Mouse (Mus musculus): ENCODE measurements around the gene Rps11. TPM values are rescaled to one million over a fixed set of nuclear protein-coding genes. Genes with fewer than 3 reads are reported as not detected.
A peak's percentile ranks its signal among the peaks of the same experiment; 100 is the strongest.

Gene Rps11
- polyA plus RNA-seq, 1 experiment from 2014 or later: 1,374 TPM

DNA sequence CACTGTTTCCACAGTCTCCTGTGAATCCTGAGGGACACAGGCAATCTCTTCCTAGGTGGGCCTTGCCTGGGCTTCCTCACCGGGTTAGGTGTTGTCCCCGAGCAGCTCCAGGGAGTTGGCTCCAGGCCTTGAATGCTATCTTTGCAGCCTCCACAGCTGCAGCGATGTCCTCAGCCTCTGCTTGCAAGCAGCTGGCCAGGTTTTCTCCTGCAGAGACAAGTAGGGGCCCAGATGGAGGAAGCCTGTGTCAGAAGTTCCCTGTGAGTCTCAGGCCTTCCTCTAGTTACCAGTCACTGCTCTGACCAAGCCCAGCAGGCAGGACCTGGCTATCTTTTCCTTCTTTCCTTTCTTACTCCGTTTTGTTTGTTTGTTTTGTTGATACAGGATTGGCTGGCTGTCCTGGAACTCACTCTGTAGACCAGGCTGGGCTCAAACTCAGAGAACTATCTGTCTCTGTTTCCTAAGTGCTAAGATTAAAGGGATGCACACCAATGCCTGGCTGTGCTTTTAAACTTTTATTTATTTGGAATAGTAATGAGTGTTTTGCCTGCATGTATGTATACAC is 24.4 kb upstream of the Rps11 start:
- Histone ChIP-seq H3K9me3 (replicated peaks; ENCODE audit: control insufficient read depth, low read length) (no peaks in the 10 kb centered on the region), H3K27me3 (ENCODE audit: control insufficient read depth, insufficient read depth, low read length) (no peaks in the 10 kb centered on the region), H3K9ac (ENCODE audit: low read length) (no peak overlapping the region), H3K4me1 (ENCODE audit: control insufficient read depth, insufficient read depth, low read length) (peaks cover 27% of the 10 kb centered on the region), H3K36me3 (ENCODE audit: control insufficient read depth, insufficient read depth, low read length) (no peaks in the 10 kb centered on the region; the same call in 1 of the 2 replicates), H3K4me2 (ENCODE audit: low read depth, low read length) (no peak overlapping the region), H3K4me3 (replicated peaks; ENCODE audit: low read length) (no peak overlapping the region), H3K27ac (ENCODE audit: low read length) (peak overlapping the region; percentile 17; the same call in 1 of the 2 replicates)
- 65% methylated on average over 4 of the region's 4 CpGs for WGBS
- ATAC-seq (ENCODE audit: insufficient read depth, low FRiP score): no peak

DNA sequence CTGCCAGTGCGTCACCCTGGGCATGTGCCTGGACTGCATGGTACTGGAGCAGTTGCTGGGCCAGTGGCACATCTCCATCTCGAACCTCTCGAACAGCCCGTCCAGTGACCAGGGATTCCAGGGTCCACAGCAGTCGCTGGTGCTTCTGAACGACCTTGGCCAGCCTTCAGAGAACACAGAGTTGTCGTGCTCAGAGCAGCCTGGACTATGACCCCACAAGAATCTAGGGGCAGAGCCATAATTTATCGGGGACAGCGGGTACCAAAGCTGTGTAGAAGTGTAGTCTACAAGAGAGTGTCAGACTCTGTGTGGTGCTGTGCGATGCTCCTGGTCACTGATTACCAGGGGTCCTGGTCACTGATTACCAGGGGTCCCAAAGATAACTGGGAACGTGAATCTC is 23.7 kb upstream of the Rps11 start:
- no peak for ATAC-seq (ENCODE audit: insufficient read depth, low FRiP score)
- Histone ChIP-seq H3K36me3 (ENCODE audit: control insufficient read depth, insufficient read depth, low read length) (no peaks in the 10 kb centered on the region; the same call in none of the 2 replicates), H3K4me1 (ENCODE audit: control insufficient read depth, insufficient read depth, low read length) (peaks cover 22% of the 10 kb centered on the region), H3K9me3 (replicated peaks; ENCODE audit: control insufficient read depth, low read length) (no peaks in the 10 kb centered on the region), H3K9ac (ENCODE audit: low read length) (no peak overlapping the region), H3K27me3 (ENCODE audit: control insufficient read depth, insufficient read depth, low read length) (no peaks in the 10 kb centered on the region), H3K27ac (ENCODE audit: low read length) (no peak overlapping the region), H3K4me2 (ENCODE audit: low read depth, low read length) (no peak overlapping the region), H3K4me3 (replicated peaks; ENCODE audit: low read length) (no peak overlapping the region)
- 79% methylated on average over 11 of the region's 11 CpGs for WGBS

DNA sequence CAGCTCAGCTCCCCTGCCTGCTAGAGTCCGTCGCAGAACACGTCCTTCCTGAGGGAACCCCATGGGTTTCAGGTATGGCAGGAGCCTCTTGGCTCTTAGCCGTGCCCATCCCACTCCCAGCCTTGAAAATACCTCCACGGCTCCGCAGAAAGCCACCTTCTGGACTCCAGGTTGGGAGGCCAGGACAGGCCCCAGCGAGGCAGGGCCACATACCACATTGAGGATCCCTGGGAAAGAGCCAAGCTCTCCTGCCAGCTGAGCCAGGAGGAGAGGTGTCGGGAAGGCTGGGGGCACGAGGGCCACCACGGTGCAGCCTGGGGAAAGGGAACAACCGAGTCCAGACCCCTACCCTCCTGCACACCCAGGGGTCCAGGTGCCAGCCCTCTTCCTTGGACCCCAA is 23.0 kb upstream of the Rps11 start:
- Histone ChIP-seq H3K27me3 (ENCODE audit: control insufficient read depth, insufficient read depth, low read length) (no peaks in the 10 kb centered on the region), H3K9ac (ENCODE audit: low read length) (no peak overlapping the region), H3K27ac (ENCODE audit: low read length) (no peak overlapping the region), H3K4me1 (ENCODE audit: control insufficient read depth, insufficient read depth, low read length) (peaks cover 22% of the 10 kb centered on the region), H3K4me2 (ENCODE audit: low read depth, low read length) (no peak overlapping the region), H3K4me3 (replicated peaks; ENCODE audit: low read length) (no peak overlapping the region), H3K9me3 (replicated peaks; ENCODE audit: control insufficient read depth, low read length) (no peaks in the 10 kb centered on the region), H3K36me3 (ENCODE audit: control insufficient read depth, insufficient read depth, low read length) (no peaks in the 10 kb centered on the region; the same call in none of the 2 replicates)
- 95% methylated on average over 11 of the region's 11 CpGs for WGBS
- ATAC-seq (ENCODE audit: insufficient read depth, low FRiP score): no peak

DNA sequence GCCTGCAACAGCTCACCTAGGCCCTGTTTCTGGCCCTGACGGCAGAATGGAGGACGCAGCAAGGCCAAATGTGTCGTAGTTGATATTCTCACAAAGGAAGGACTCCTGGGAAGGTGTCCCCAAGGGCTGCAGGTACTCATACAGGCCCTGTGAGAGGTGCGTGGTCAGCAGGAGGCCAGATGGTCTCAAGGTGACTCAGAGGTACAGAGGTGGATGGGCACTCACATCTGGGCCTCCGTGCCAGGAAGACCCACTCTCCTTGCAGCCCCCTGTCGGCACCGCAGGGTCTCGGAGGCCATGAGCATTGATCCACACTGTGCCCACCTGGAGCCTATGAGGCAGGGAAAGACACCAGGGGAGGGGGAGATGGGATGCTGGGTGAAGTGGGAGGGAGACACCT is 21.2 kb upstream of the Rps11 start:
- Histone ChIP-seq H3K27me3 (ENCODE audit: control insufficient read depth, insufficient read depth, low read length) (no peaks in the 10 kb centered on the region), H3K9ac (ENCODE audit: low read length) (0 out of 2 replicates have a peak overlapping the region, but pooled peaks have one; percentile 33), H3K36me3 (ENCODE audit: control insufficient read depth, insufficient read depth, low read length) (no peaks in the 10 kb centered on the region; the same call in none of the 2 replicates), H3K9me3 (replicated peaks; ENCODE audit: control insufficient read depth, low read length) (no peaks in the 10 kb centered on the region), H3K27ac (ENCODE audit: low read length) (no peak overlapping the region), H3K4me3 (replicated peaks; ENCODE audit: low read length) (no peak overlapping the region), H3K4me2 (ENCODE audit: low read depth, low read length) (no peak overlapping the region), H3K4me1 (ENCODE audit: control insufficient read depth, insufficient read depth, low read length) (peaks cover 11% of the 10 kb centered on the region)
- WGBS: 89% methylated on average over 8 of the region's 8 CpGs
- no peak for ATAC-seq (ENCODE audit: insufficient read depth, low FRiP score)

DNA sequence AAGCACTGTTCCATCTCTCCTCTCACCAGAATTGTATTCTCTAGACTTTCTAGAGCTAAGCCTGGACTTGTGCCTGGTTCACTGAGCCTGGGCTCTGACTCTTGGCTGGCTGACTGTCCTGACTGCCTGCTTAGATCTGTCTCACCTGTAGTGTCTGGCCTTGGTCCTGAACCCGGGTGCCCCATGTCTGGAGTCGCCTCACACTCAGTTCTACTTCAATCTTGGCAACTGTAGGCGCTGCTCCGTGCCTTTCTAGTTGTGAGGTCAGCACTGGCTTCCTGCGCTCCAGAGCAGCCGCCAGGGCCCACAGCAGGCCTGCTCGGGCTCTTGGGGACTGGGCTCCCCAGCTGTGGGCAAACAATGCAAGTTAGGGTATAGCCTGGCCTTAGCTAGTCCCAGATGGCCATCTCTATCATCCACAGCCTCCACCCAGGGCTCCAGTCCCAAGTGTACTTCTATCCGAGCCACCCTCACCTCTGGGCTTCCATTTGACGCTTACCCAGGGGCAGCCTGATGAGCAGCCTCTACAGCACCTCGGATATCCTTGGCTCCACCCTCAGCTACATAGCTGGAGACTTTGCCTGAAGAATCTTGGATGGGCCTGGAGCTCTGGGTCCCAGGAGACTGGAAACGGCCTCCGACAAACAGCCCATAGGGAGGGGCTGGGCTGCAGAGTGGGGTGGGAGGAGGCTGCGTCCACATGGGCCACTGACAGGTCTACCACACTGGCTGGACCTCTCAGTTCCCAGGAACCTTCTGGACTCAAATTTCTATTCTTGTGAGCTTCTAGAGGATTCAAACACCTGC is 20.3 kb upstream of the Rps11 start:
- Histone ChIP-seq H3K27me3 (ENCODE audit: control insufficient read depth, insufficient read depth, low read length) (no peaks in the 10 kb centered on the region), H3K9me3 (replicated peaks; ENCODE audit: control insufficient read depth, low read length) (no peaks in the 10 kb centered on the region), H3K36me3 (ENCODE audit: control insufficient read depth, insufficient read depth, low read length) (no peaks in the 10 kb centered on the region; the same call in none of the 2 replicates), H3K4me3 (replicated peaks; ENCODE audit: low read length) (no peak overlapping the region), H3K4me1 (ENCODE audit: control insufficient read depth, insufficient read depth, low read length) (peaks cover 3% of the 10 kb centered on the region; the same call in 1 of the 2 replicates), H3K4me2 (ENCODE audit: low read depth, low read length) (no peak overlapping the region), H3K27ac (ENCODE audit: low read length) (no peak overlapping the region), H3K9ac (ENCODE audit: low read length) (0 out of 2 replicates have a peak overlapping the region, but pooled peaks have one; percentile 32)
- WGBS: 81% methylated on average over 13 of the region's 13 CpGs
- no peak for ATAC-seq (ENCODE audit: insufficient read depth, low FRiP score)

DNA sequence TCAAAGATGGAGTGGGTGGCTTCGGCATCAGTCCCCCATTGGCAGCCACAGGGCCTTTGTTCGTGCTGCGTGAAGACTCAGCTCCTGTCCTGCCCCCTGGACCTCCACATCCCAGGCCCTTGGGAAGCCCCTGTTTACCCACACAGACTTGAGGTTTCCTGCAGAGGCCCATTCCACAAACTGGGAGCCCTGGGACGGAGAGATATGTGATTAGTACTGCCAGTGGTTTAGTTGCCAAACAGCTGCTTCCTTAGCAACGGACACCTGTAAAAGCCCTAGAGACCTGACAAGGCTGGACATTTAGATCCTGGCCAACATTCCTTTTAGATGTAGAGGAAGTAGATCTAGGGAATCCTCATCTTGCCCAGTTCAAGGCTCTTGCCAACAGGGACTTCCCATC is 17.7 kb upstream of the Rps11 start:
- H3K36me3 ChIP-seq (ENCODE audit: control insufficient read depth, insufficient read depth, low read length): no peaks in the 10 kb centered on the region; the same call in none of the 2 replicates

DNA sequence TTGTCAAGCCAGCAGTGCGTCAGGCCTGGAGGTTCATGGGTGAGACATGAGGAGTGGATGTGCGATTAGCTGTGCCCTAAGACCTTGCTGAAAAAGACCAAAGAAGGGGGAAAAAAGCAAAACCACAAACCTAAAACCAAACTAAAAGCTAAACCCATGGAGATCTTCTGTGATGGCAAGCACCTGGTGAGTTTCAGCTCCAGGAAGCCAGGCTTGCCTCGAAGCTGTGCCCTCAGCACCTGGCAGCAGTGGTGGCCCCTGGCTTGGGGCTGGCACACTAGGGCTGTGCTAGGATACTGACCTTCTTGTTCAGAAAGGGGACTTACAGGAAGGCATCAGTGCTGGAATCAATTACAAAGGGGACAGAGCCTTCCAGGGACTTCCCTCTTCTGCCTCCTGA is 17.1 kb upstream of the Rps11 start:
- no peaks in the 10 kb centered on the region; the same call in none of the 2 replicates for H3K36me3 ChIP-seq (ENCODE audit: control insufficient read depth, insufficient read depth, low read length)
- H3K9ac ChIP-seq (ENCODE audit: low read length): no peak overlapping the region
- 86% methylated on average over 3 of the region's 3 CpGs for WGBS

More for the DNA sequence above, 17.7 kb upstream of the Rps11 start:
- Histone ChIP-seq H3K27ac (ENCODE audit: low read length) (no peak overlapping the region), H3K4me1 (ENCODE audit: control insufficient read depth, insufficient read depth, low read length) (0 out of 2 replicates have a peak, but pooled peaks cover 4% of the 10 kb centered on the region), H3K9ac (ENCODE audit: low read length) (no peak overlapping the region), H3K9me3 (replicated peaks; ENCODE audit: control insufficient read depth, low read length) (no peaks in the 10 kb centered on the region), H3K27me3 (ENCODE audit: control insufficient read depth, insufficient read depth, low read length) (no peaks in the 10 kb centered on the region), H3K4me2 (ENCODE audit: low read depth, low read length) (no peak overlapping the region), H3K4me3 (replicated peaks; ENCODE audit: low read length) (no peak overlapping the region)
- ATAC-seq (ENCODE audit: insufficient read depth, low FRiP score): no peak
- 83% methylated on average over 5 of the region's 5 CpGs for WGBS

DNA sequence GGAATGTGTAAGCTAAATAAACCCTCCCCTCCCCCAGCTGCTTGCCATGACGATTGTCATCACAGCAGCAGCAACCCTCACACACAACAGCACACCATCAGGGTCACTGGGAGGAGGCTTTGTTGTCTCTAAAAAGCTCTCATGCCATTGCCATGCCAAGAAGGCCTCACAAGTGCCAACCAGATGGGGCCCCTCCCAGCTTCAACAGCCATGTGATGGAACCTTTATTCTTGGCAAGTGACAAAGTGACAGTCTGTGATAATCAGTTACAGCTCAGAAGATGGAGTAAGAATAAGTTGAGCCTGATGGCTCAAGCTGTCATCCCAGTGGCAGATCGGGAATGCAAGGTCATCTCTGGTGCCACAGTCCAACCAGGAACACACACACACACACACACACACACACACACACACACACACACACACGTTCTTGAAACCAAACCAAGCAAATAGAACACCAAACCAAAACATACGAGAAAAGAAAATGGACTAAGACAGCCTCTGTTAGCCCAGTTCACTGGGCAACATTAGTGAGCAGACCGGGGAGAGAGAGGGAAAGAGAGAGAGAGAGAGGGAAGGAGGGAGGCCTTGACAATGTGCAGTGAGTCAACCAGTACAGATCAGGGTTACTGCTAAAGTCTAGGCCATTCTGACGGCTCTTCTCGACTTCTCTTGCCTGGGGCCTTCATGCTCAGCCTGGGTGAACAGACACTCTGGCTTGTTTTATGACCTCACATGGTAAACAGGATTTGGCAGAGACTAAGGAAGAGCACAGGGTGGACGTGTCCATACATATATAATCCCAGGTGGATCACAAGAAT is 15.9 kb upstream of the Rps11 start:
- H3K27me3 ChIP-seq (ENCODE audit: control insufficient read depth, insufficient read depth, low read length): no peaks in the 10 kb centered on the region
- H3K9ac ChIP-seq (ENCODE audit: low read length): no peak overlapping the region
- H3K4me2 ChIP-seq (ENCODE audit: low read depth, low read length): no peak overlapping the region
- 72% methylated on average over 8 of the region's 8 CpGs for WGBS
- no peaks in the 10 kb centered on the region for H3K9me3 ChIP-seq (replicated peaks; ENCODE audit: control insufficient read depth, low read length)
- no peak overlapping the region for H3K4me3 ChIP-seq (replicated peaks; ENCODE audit: low read length)
- peaks cover 9% of the 10 kb centered on the region; the same call in 1 of the 2 replicates for H3K4me1 ChIP-seq (ENCODE audit: control insufficient read depth, insufficient read depth, low read length)
- no peaks in the 10 kb centered on the region; the same call in 1 of the 2 replicates for H3K36me3 ChIP-seq (ENCODE audit: control insufficient read depth, insufficient read depth, low read length)
- H3K27ac ChIP-seq (ENCODE audit: low read length): no peak overlapping the region
- no peak for ATAC-seq (ENCODE audit: insufficient read depth, low FRiP score)

More for the DNA sequence above, 17.1 kb upstream of the Rps11 start:
- H3K4me1 ChIP-seq (ENCODE audit: control insufficient read depth, insufficient read depth, low read length): 0 out of 2 replicates have a peak, but pooled peaks cover 4% of the 10 kb centered on the region
- H3K4me3 ChIP-seq (replicated peaks; ENCODE audit: low read length): no peak overlapping the region
- H3K9me3 ChIP-seq (replicated peaks; ENCODE audit: control insufficient read depth, low read length): no peaks in the 10 kb centered on the region
- H3K27me3 ChIP-seq (ENCODE audit: control insufficient read depth, insufficient read depth, low read length): no peaks in the 10 kb centered on the region
- H3K27ac ChIP-seq (ENCODE audit: low read length): no peak overlapping the region
- no peak overlapping the region for H3K4me2 ChIP-seq (ENCODE audit: low read depth, low read length)
- no peak for ATAC-seq (ENCODE audit: insufficient read depth, low FRiP score)
